Mouse (Mus musculus) bone marrow, adult 2 months (tissue): ENCODE results near the gene Erc2.

Experiments used
- CTCF ChIP-seq: fragments of 200-500 bp; IDR thresholded peaks from 2 replicates; pipeline ENCODE4 v1.5.1; 2011; ENCODE audit warnings: low read length, control low read depth; ENCODE audit not compliant: control insufficient read depth, insufficient read depth
- POLR2A ChIP-seq: fragments of 200-500 bp; IDR thresholded peaks from 2 replicates; pipeline ENCODE4 v1.6.1; 2011; ENCODE audit warnings: low read depth, mild to moderate bottlenecking, control low read depth, low read length, borderline replicate concordance; ENCODE audit not compliant: control insufficient read depth

- TF ChIP-seq CTCF: no peak
- no peak for TF ChIP-seq POLR2A
Observed at GRCm38 (mm10) chr14:28410789-28411225, 788.6 kb downstream of the Erc2 start.
